Mouse (Mus musculus) adrenal gland, adult (tissue): ENCODE data around the gene Hist3h2ba.

Source experiments
- DNase-seq, 2 experiments: peaks; one replicate each; pipeline ENCODE4 v3.0.0; 2022 to 2023; ENCODE audit warnings: low spot score in 1 of 2; ENCODE audit not compliant: inconsistent age in 2 of 2

Gene Hist3h2ba

GRCm38 (mm10) chr11:58963543-58963942 lies 14.8 kb downstream of the Hist3h2ba start:
- DNase-seq, result peak; percentile 52 to 63

DNA sequence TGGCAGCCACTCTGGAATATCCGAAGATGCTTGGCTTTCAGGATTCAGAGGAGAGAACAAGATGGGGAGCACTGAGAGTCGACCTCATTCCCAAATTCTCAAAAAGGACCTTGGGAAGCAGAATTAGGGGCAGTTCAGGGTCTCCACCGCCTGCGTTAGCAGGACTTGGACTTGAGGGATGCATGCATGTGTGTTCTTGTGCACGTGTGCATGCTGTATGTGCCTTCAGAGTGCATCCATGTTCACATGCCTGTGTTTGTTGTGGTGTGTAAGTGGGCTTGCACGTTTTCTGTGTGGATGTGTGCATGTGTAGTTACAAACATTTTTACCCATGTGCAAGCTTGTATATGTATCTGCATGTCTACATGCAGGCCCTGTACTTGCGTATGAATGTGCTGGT lies 15.5 kb downstream of the Hist3h2ba start:
- DNase-seq, result no peak

GRCm38 (mm10) chr11:58965001-58965760 lies 16.5 kb downstream of the Hist3h2ba start:
- DNase-seq, result peak in 1 of 2 experiments; percentile 33

- DNase-seq, result peak in 1 of 2 experiments; percentile 67
These were observed 18.6 kb downstream of the Hist3h2ba start for GRCm38 (mm10) chr11:58967346-58967745.

DNA sequence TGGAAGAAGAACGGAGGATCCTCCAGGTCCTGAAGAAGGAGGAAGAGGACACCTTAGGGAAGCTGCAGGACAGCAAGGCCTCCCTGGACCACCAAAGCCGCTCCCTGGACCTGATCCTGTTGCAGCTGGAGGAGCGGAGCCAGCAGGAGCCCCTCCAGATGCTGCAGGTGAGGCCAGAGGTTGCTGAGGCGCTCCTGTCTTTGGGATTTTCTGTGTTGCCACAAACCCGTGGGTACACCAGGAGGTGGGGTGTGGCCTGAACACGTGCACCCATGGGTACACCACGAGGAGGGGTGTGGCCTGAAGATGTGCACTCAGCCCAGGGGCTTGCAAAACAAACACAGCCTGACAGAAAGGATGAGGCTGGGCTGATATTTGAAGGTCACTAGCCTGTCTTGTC lies 19.8 kb downstream of the Hist3h2ba start:
- no peak for DNase-seq

GRCm38 (mm10) chr11:58969027-58969426 lies 20.3 kb downstream of the Hist3h2ba start:
- no peak for DNase-seq

DNA sequence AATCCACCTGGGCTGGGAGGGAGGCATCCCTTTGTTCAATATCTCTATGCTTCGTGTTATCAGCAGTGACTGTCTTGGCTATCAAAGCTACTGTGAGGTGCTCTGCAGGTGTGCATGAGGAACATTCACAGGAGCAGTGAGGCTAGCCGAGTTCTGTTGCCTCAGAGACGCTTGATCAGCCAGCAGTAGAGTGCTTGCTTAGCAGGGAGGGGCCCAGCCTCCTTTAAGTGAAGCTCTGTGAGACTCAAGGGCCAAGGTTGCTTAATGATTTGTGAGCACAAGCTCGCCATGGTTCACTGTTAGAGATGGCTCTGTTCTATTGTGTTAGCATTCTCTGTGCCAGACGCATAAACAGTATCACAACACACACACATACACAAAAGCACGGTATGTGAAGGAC lies 20.9 kb downstream of the Hist3h2ba start:
- no peak for DNase-seq

DNA sequence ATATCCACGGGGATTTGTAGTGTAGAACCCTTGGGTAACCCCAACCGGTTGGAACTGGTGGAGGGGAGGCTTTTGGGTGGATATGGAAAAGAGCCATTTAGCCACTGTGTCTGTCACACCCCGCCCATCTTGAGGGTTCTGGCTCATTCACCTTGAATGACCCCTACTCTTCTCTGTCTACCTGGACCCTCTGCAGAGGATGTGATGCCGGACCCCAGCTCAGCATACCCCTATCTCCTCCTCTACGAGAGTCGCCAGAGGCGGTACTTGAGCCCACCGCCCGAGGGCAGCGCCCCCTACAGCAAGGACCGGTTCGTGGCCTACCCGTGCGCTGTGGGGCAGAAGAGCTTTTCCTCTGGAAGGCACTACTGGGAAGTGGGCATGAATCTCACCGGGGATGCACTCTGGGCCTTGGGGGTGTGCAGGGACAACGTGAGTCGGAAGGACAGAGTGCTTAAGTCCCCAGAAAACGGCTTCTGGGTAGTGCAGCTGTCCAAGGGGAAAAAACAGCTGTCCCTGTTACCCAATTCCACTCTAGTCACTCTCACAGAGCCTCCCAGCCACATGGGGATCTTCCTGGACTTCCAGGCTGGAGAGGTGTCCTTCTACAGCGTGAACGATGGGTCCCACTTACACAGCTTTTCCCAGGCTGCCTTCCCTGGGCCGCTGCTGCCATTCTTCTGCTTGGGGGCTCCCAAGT lies 22.3 kb downstream of the Hist3h2ba start:
- DNase-seq, result no peak

DNA sequence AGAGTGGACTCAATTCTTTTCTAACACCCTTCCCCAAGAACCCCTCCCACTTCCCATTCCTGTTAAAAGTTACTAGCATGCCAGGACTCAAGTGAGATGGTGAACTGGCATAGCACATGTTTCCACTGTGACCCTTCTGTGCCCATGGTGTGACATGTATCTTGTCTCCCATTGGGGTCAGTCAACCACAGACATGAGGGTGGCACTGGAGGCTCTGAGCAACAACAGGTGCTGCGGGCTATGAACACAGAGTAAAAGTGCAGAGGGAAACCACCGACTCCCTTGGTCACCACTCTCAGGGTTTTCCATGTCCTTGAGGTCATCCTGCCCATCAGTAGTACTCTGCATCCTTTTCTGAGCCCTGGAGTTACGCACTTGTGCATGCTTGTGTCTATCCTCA lies 23.1 kb downstream of the Hist3h2ba start:
- no peak for DNase-seq

GRCm38 (mm10) chr11:58974414-58974813 lies 25.7 kb downstream of the Hist3h2ba start:
- no peak for DNase-seq

DNA sequence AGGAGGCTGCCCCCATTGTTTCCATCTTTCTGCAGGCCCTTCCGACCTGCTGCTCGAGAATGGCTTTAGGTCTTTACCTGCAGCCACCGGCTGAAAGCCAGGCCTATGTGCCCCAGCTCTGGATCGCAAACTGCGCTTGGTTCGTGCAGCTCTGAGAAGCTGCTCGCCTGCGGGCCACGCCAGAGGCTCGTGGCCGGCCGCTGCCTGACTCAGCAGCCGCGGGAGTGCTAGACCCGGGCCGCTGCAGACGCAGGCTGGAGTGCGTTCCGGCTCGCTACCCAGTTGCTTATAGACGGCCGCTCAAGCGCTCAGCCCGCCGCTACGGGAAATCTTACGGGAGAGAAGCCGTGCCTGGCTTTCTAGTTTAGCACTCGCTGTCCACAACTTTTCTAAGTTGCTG lies 28.4 kb downstream of the Hist3h2ba start:
- peak; percentile 46 to 76 for DNase-seq

GRCm38 (mm10) chr11:58977607-58978026 lies 28.9 kb downstream of the Hist3h2ba start:
- DNase-seq, result no peak

DNA sequence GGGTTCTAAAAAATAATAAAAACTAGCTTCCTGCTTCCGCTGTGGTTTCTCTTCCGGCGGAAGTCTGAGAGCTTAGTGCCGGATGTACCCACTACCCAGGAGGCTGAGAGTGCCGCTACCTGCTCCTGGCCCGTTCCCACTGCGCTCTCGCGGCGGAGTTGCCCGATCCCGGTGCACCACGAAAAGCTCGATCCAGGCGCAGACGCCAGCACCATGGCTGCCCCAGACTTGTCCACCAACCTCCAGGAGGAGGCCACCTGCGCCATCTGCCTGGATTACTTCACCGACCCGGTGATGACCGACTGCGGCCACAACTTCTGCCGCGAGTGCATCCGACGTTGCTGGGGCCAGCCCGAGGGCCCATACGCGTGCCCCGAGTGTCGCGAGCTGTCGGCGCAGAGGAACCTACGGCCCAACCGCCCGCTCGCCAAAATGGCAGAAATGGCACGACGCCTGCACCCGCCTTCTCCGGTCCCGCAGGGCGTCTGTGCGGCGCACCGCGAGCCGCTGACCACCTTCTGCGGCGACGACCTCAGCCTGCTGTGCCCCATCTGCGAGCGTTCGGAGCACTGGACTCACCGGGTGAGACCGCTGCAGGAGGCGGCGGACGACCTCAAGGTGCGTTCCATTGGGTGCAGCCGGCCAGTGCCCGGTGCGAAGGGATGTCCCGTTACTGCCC lies 29.4 kb downstream of the Hist3h2ba start, which contains the start of gene Trim11:
Gene Trim11, plus strand, starts transcription at position 67 of the 679 bp plus-strand sequence.
- peak; percentile 73 to 90 for DNase-seq

GRCm38 (mm10) chr11:58978706-58979030 lies 29.9 kb downstream of the Hist3h2ba start:
- peak in 1 of 2 experiments; percentile 78 for DNase-seq

DNA sequence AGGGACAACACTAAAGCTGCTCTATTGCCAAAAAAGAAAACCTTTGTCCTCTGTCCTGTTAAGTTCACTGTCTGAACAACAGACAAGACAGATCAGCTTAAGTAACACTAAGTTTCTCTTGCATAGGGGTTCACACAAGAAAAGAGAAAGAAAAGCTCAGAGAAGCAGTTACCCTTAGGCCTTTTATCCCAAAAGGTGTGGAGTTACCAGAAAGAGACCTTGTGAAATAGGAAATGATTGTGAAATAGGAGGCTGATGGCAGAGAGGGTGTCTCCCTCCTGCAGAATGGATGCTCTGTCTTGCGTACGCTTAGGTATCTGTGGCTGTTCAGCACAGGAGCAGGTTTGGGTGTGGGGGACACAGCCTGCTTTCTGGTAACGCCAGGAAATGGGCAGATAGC lies 30.5 kb downstream of the Hist3h2ba start:
- DNase-seq, result no peak

GRCm38 (mm10) chr11:58979661-58980060 lies 30.9 kb downstream of the Hist3h2ba start:
- DNase-seq, result no peak

- DNase-seq, result no peak
These were observed 31.8 kb downstream of the Hist3h2ba start for GRCm38 (mm10) chr11:58980381-58980990.

- DNase-seq, result peak; percentile 51 to 69
These were observed 33.1 kb downstream of the Hist3h2ba start for GRCm38 (mm10) chr11:58981541-58982447.

DNA sequence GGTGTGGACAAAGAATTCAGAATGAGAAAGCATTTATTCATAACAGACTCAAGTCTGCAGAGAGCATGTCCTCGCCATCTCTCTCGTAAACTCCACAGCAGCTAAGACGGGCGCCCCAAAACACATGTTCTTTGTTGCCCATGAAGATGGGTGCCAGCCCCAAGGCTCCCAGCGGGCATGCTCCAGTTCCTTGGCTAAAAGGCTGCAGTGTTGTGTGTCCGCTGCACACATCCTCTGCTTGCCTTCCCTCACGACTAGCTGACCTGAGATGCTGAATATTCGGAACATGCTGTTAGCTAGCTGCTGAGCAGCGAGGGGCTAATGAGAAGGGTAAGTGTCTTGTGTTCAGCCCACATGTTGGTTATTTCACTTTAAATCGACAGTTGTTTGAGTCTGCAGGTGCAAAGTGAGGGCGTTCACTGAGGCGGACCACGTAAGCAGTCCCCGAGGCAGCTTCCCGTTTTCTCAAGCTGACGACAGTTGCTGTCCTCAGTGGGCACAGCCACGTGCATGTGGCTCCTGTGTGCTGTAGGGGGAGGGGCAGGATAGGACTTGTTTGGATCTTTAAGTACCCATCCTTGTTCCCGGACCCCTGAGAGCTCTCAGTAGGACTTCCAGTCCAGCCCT lies 33.9 kb downstream of the Hist3h2ba start:
- no peak for DNase-seq
